Mouse (Mus musculus): ENCODE results near the gene Gnat2.

The Gnat2 gene

GRCm38 (mm10) chr3:108113591-108114289 lies 21.2 kb downstream of the Gnat2 start:
- no peak for DNase-seq (ENCODE audit: low read depth, low spot score)

DNA sequence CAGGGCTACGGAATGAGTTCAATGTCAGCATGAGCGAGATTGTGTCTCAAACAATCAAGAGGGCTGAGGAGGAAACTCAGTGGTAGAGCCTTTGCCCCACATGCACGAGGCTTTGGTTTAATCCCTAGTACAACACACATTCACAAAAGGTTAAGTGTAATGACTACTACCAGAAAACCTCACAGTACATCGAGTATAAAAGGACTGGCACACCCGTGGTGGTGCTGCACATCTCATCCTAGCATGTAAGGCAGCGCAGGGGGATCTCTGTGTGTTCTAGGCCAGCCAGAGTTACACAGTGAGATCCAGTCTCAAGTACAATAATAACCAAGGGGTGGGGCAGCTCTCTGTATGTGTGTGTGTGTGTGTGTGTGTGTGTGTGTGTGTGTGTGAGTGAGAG lies 24.9 kb downstream of the Gnat2 start:
- DNase-seq (ENCODE audit: low read depth, low spot score): no peak

GRCm38 (mm10) chr3:108121101-108121500 lies 28.5 kb downstream of the Gnat2 start:
- no peak for DNase-seq (ENCODE audit: low read depth, low spot score)

DNA sequence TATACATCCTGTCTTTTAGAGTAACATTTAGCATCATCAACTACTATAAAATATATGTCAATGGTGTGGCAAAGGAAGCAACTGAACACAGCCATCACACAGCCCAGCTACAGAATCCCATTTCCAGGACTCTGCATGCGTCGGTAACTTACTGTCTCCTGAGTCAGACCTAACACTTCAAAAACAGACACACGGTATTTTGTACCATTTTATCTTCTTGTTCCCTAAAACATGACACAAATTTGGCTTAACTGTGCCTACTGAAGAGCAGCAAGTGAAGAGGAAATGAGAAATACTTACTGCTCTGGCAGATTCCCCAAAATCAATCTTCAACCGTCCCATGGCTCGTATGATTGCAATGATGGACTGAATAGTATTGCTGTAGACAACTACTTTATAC lies 30.7 kb downstream of the Gnat2 start:
- no peak for DNase-seq (ENCODE audit: low read depth, low spot score)

DNA sequence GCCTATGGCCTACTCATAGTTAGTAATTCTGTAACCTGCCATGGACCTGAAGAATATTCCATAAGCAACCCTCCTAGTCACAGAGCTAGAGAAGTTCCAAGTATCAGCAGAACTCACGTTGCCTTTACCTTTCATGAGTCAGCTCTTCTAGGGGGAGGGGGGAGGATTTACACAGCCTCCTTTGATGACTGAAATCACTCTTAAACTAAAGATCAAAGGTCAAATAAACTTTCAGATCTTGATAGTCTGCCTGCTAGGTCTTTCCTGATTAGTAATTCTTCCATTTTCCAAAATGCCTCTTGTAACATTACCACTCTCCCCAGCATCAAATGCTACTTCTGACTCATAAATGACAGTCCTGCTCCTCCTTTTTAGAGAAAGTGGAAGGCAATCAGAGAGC lies 31.5 kb downstream of the Gnat2 start:
- DNase-seq (ENCODE audit: low read depth, low spot score): no peak

DNA sequence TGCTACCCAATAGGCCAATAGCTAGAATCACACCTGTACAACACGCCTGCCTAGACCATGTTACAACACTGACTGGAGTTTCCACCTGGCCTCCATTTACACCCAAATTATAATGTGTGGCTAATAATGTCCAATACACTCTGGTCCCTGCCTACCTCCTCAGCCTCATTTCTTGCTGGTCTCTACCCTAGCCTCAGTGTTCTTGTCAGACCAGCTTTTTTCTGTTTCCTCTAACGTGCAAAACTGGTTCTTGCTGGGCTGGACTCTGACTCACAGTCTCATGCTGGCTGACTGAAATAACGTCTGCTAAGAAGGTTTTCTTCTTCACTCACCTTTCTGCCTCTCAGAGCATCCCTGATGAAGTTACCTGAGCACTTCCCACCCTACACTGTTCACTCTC lies 33.7 kb downstream of the Gnat2 start:
- no peak for DNase-seq (ENCODE audit: low read depth, low spot score)

- no peak for DNase-seq (ENCODE audit: low read depth, low spot score)
These were observed 35.9 kb downstream of the Gnat2 start for GRCm38 (mm10) chr3:108128520-108128919.

DNA sequence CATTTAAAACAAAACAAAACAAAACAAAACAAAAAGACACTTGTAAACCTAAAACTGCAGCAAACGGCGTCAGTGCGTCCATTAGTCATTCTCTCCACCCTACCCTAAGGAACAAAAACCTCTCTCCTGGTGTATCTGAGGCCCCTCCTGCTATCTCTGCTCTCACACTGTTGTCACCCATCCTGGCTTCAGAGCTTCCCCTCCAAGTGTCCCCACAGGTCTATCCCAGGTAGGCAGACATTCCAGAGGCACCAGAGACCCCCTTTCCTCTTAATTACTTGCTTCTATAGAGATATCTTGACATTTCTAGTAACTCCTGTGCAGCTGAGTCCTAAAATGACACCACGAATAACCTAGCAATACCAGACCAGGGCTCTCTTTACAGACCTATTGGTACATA lies 36.8 kb downstream of the Gnat2 start:
- no peak for DNase-seq (ENCODE audit: low read depth, low spot score)

- DNase-seq (ENCODE audit: low read depth, low spot score): no peak
These were observed 37.2 kb downstream of the Gnat2 start for GRCm38 (mm10) chr3:108129804-108130203.

GRCm38 (mm10) chr3:108131216-108131615 lies 38.6 kb downstream of the Gnat2 start:
- no peak for DNase-seq (ENCODE audit: low read depth, low spot score)

DNA sequence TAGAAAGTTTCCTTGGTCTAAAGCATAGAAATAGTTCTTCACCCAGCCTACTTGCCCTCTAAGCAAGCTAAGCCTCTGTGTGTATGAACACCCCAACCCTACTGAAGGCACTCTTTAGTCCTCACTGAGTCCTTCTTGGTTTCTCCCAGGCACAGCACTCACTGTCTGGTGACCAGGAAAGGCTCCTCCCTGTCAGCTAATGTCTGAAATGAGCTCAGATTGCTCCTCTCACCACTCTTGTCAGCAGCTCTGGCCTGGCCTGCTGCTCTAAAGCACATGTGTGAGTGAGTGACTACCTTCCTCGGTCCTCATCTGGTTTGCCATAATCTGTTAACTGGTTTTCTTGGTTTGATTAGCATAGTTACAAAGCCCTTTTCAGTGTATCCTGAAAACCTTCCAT lies 39.2 kb downstream of the Gnat2 start:
- no peak for DNase-seq (ENCODE audit: low read depth, low spot score)

DNA sequence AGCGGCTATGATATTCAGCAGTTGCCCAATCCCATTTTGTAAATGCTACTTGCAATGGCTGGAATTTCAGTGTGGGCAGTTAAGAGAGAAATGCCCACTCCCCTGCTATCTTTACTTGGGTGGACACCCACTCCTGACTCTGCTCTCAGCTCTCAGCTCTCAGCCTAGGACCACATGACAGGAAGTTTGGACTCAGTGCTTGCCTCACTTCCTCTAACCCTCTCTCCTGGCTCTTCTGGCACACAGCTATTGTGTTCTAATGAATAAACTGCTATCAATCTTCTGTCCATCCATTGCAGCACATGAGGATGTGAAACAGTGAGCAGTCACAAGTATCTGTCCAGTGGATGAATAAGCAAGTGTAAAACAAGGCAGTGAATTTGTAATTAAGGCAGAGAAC lies 39.9 kb downstream of the Gnat2 start:
- DNase-seq (ENCODE audit: low read depth, low spot score): no peak

DNA sequence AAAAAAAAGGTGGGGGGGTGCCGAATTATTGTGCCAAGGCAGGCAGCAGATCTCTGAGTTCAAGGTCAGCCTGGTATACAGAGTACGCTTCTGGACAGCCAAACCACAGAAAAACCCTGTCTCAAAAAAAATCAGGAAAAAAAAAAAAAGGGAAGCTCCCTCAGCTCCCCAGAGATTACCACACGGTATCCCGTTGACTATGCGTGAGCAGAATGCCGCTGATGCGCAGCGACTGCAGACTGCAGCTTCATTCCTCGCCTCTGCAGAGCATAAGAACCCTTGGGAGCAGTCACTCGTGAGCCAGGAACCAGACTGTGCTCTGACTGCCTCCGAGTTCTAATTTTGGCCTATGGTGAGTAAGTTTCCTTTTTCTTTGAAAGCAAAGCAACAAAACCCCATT lies 42.1 kb downstream of the Gnat2 start:
- DNase-seq (ENCODE audit: low read depth, low spot score): no peak

DNA sequence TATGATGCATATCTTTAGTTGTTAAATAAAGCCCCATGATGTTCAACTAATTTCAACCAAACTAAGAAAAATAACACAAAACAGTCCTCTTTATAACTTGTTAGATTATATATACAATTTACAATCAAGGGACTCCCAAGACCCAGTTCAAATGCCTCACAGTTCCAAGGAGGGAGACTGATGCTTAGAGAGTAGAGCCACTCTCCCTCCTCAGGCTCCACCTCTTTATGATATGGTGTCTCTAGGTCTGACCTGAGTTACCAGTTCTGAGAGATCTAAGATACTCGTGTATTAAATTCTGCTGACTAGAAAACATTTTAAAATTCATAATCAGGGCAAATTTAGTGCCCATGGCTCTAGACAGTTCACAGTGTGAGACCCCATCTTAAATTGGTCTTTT lies 46.5 kb downstream of the Gnat2 start:
- DNase-seq (ENCODE audit: low read depth, low spot score): no peak

DNA sequence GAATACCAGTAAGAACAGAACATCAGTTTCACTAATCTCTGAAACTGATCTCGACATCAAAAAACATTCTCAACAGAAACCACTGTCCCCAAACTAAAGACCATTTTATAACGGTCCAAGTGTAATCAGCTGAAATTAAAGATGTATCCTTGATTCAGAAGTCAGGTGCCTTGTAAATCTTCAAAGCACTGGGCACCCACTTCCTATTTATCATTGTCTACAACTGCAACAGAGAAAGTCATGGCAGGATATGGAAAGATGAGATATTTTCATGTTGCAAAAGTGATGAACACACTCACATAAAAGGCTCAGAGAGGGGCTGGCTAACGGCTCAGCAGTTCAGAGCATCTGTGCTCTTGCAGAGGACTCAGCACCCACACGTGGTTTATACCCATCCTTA lies 48.2 kb downstream of the Gnat2 start:
- no peak for DNase-seq (ENCODE audit: low read depth, low spot score)

- DNase-seq (ENCODE audit: low read depth, low spot score): peak; percentile 83
These were observed 53.2 kb downstream of the Gnat2 start, which contains the start of gene Gnai3 for GRCm38 (mm10) chr3:108145534-108146445. TSS of gene Gnai3 (minus strand) at chr3:108146146.

- DNase-seq (ENCODE audit: low read depth, low spot score): no peak
These were observed 54.1 kb downstream of the Gnat2 start for GRCm38 (mm10) chr3:108146671-108147070.

GRCm38 (mm10) chr3:108147386-108148235 lies 55.0 kb downstream of the Gnat2 start:
- DNase-seq (ENCODE audit: low read depth, low spot score): peak; percentile 87
